Mouse (Mus musculus) ES-Bruce4 (cell line): ENCODE measurements around the gene Sun2. TPM values are rescaled to one million over a fixed set of nuclear protein-coding genes. Genes with fewer than 3 reads are reported as not detected.

Source experiments
- H3K27ac ChIP-seq: 2 replicates; pipeline ENCODE4 v1.5.1; 2012; ENCODE audit warnings: low read length, inconsistent platforms; ENCODE audit not compliant: insufficient read depth
- H3K27me3 ChIP-seq: 2 replicates; pipeline ENCODE4 v1.6.1; 2012; ENCODE audit warnings: mild to moderate bottlenecking, low read length, inconsistent platforms; ENCODE audit not compliant: control insufficient read depth, poor library complexity, insufficient read depth, severe bottlenecking
- H3K36me3 ChIP-seq: 2 replicates; pipeline ENCODE4 v1.6.1; 2012; ENCODE audit warnings: inconsistent platforms, mild to moderate bottlenecking, low read length, moderate library complexity; ENCODE audit not compliant: control insufficient read depth, poor library complexity, insufficient read depth, severe bottlenecking
- H3K4me1 ChIP-seq: one replicate; pipeline ENCODE4 v1.8.1; 2011; ENCODE audit warnings: low read length; ENCODE audit not compliant: control insufficient read depth, insufficient read depth
- H3K4me3 ChIP-seq: 2 replicates; pipeline ENCODE4 v1.5.1; 2011; ENCODE audit warnings: low read depth, mild to moderate bottlenecking, low read length
- H3K9ac ChIP-seq: 2 replicates; pipeline ENCODE4 v1.6.1; 2012; ENCODE audit warnings: low read depth, mild to moderate bottlenecking, inconsistent platforms; ENCODE audit not compliant: poor library complexity, severe bottlenecking
- H3K9me3 ChIP-seq: replicated peaks from 2 replicates; pipeline ENCODE4 v1.6.1; 2012; ENCODE audit warnings: mild to moderate bottlenecking, low read length, inconsistent platforms; ENCODE audit not compliant: control insufficient read depth, poor library complexity, insufficient read depth, severe bottlenecking
- CTCF ChIP-seq: IDR thresholded peaks from one replicate; pipeline ENCODE4 v1.8.1; 2011; ENCODE audit warnings: low read depth, low read length
- EP300 ChIP-seq: IDR thresholded peaks from 2 replicates; pipeline ENCODE4 v1.6.1; 2011; ENCODE audit warnings: low read depth, low read length; ENCODE audit not compliant: insufficient read depth
- POLR2A ChIP-seq: IDR thresholded peaks from one replicate; pipeline ENCODE4 v1.8.1; 2011; ENCODE audit warnings: low read length; ENCODE audit not compliant: insufficient read depth
- polyA plus RNA-seq: library from polyadenylated mRNA; stranded (reverse); fragments of >200 nt; gene quantifications from 2 replicates; pipeline ENCODE4 v1.2.4, GENCODE M21; 2011; ENCODE audit warnings: low read depth; ENCODE audit not compliant: missing spikeins, insufficient read depth, insufficient read length

The Sun2 gene
- polyA plus RNA-seq, 1 experiment: 7.8 TPM

GRCm38 (mm10) chr15:79684616-79685015 lies 57.7 kb downstream of the Sun2 start:
- TF ChIP-seq CTCF: no peak
- no peak for TF ChIP-seq POLR2A
- TF ChIP-seq EP300: no peak
- Histone ChIP-seq H3K9ac (no peak overlapping the region), H3K4me3 (no peak overlapping the region)

DNA sequence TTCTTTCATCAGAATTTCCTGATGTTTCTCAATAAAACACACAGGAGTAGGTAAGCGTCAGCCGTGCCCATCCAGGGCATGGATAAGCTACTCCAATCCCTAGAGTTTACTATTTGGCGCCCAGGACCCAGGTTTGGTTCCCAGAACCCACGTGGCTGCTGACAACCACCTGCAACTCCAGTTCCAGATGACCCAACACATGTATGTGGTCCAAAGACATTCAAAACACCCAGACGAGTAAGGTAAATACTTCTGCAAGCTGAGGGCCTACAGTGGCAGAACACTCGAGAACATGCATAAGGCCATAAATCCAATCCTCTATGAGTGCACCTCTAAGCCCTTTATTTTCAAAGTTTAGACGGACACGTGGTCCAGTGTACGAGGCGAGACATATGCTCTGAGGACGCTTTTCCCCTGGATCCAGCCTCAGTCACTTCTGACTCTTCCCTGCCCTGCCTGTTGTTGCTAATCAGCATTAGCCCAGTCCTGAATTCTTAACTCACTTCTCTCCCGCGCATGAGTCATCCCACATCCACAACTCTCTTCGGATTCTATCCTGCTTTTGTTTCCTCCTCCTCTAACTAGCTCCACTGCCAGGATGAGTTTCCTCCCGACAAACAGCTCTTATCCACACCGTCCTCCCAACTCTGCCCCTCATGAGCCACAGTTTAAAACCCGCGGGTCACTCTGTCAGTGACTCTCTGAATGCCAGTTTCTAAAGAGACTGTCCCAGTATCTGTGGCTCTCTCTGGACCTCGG lies 58.5 kb downstream of the Sun2 start:
- Histone ChIP-seq H3K27ac (no peak overlapping the region), H3K27me3 (no peaks in the 10 kb centered on the region), H3K36me3 (no peaks in the 10 kb centered on the region), H3K9ac (no peak overlapping the region), H3K9me3 (no peaks in the 10 kb centered on the region), H3K4me1 (peaks cover 4% of the 10 kb centered on the region), H3K4me3 (no peak overlapping the region)
- TF ChIP-seq CTCF: no peak
- no peak for TF ChIP-seq POLR2A
- no peak for TF ChIP-seq EP300

More at GRCm38 (mm10) chr15:79684616-79685015, 57.7 kb downstream of the Sun2 start:
- H3K4me1 ChIP-seq: peaks cover 4% of the 10 kb centered on the region
- no peaks in the 10 kb centered on the region for H3K27me3 ChIP-seq
- H3K36me3 ChIP-seq: no peaks in the 10 kb centered on the region
- H3K27ac ChIP-seq: no peak overlapping the region
- H3K9me3 ChIP-seq: no peaks in the 10 kb centered on the region

DNA sequence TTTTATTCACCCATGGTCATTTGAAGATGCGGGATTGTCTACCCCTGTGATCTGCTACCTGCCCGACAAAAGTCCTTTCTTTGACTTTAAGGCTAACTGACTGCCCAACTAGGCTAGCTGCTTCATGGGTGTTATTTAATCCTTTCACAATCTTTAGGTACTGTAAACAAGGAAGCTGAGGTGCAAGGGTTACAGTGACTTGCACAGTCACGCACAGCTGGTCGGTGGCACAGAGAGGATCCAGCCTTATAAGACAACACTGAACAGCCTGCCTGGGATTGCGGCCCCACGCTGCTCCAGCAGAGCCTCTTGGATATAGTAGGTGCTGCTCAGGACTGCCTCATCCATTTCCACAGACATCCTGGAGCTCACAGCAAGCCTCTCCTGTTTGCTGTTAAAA lies 59.2 kb downstream of the Sun2 start:
- Histone ChIP-seq H3K36me3 (no peaks in the 10 kb centered on the region), H3K4me1 (peaks cover 4% of the 10 kb centered on the region), H3K27me3 (no peaks in the 10 kb centered on the region), H3K9ac (no peak overlapping the region), H3K9me3 (no peaks in the 10 kb centered on the region), H3K27ac (no peak overlapping the region), H3K4me3 (no peak overlapping the region)
- TF ChIP-seq POLR2A: no peak
- TF ChIP-seq EP300: no peak
- no peak for TF ChIP-seq CTCF

- Histone ChIP-seq H3K9me3 (no peaks in the 10 kb centered on the region), H3K27ac (no peak overlapping the region), H3K27me3 (no peaks in the 10 kb centered on the region), H3K9ac (no peak overlapping the region), H3K4me3 (no peak overlapping the region), H3K4me1 (peaks cover 4% of the 10 kb centered on the region), H3K36me3 (no peaks in the 10 kb centered on the region; the same call in 1 of the 2 replicates)
- TF ChIP-seq POLR2A (no peak), CTCF (no peak), EP300 (no peak)
Observed at GRCm38 (mm10) chr15:79681973-79682372, 60.4 kb downstream of the Sun2 start.

- Histone ChIP-seq H3K9me3 (no peaks in the 10 kb centered on the region), H3K36me3 (peaks cover 33% of the 10 kb centered on the region), H3K4me3 (no peak overlapping the region), H3K9ac (no peak overlapping the region), H3K4me1 (no peaks in the 10 kb centered on the region), H3K27me3 (no peaks in the 10 kb centered on the region), H3K27ac (no peak overlapping the region)
- TF ChIP-seq POLR2A (no peak), EP300 (no peak), CTCF (no peak)
Observed at GRCm38 (mm10) chr15:79677936-79678335, 64.4 kb downstream of the Sun2 start.

Other genes starting within 250 kb of the Sun2 start
- gene Kcnj4, start 237.3 kb downstream of the Sun2 start, polyA plus RNA-seq: 4.5 TPM in 2 replicates
- 41.4 and 43.9 TPM in 2 replicates for gene Kdelr3, start 226.1 kb downstream of the Sun2 start, polyA plus RNA-seq
- gene Ddx17, start 195.8 kb downstream of the Sun2 start, polyA plus RNA-seq: 375 and 392 TPM in 2 replicates
- gene Dmc1, start 137.4 kb downstream of the Sun2 start, polyA plus RNA-seq: 23.5 and 26.8 TPM in 2 replicates
- 3.2 and 3.4 TPM in 2 replicates for gene Fam227a, start 83.6 kb downstream of the Sun2 start, polyA plus RNA-seq
- 22.0 and 28.7 TPM in 2 replicates for gene Cby1, start 83.3 kb downstream of the Sun2 start, polyA plus RNA-seq
- 131 and 145 TPM in 2 replicates for gene Tomm22, start 71.7 kb downstream of the Sun2 start, polyA plus RNA-seq
- gene Josd1, start 54.6 kb downstream of the Sun2 start, polyA plus RNA-seq: 20.7 and 20.9 TPM in 2 replicates
- gene Gtpbp1, start 51.7 kb downstream of the Sun2 start, polyA plus RNA-seq: 32.4 and 38.3 TPM in 2 replicates
- 15.7 and 19.9 TPM in 2 replicates for gene Dnal4, start 35.3 kb upstream of the Sun2 start, polyA plus RNA-seq
- gene Nptxr, start 62.2 kb upstream of the Sun2 start, polyA plus RNA-seq: 8.0 and 9.7 TPM in 2 replicates
- gene Npcd, start 91.7 kb upstream of the Sun2 start, polyA plus RNA-seq: 1.2 TPM in 1 of 2 replicates, not detected in the other
- 25.7 and 28.7 TPM in 2 replicates for gene Cbx6, start 92.2 kb upstream of the Sun2 start, polyA plus RNA-seq
- gene Apobec3, start 149.1 kb upstream of the Sun2 start, polyA plus RNA-seq: 98.9 and 114 TPM in 2 replicates
- 111 and 112 TPM in 2 replicates for gene Cbx7, start 228.6 kb upstream of the Sun2 start, polyA plus RNA-seq